In genomic region chr1:50926374-50927060, GRCm38 (mm10) we compare ENCODE assay signal across 8 mouse cellular contexts. TPM values are rescaled to one million over a fixed set of nuclear protein-coding genes. Genes with fewer than 3 reads are reported as not detected.
DNase-seq lines count a peak whose midpoint lies in the region; ATAC-seq and TF ChIP-seq lines count a peak whose summit lies in the region.

No protein-coding gene starts in this region.

- intact Hi-C loops in left cerebral cortex, postnatal 10 days (cut with DNase I) = loop anchor here (10.0 kb wide), 1 partner anchor 408 kb away; no protein-coding TSS in a partner anchor

- H3K4me2 ChIP-seq in lung, embryonic 16.5 days (ENCODE audit: low read depth, low read length) = peak overlapping the region; percentile 86
- peak overlapping the region; percentile 92 for H3K4me2 ChIP-seq in midbrain, postnatal 0 days (ENCODE audit: low read depth, low read length, poor library complexity, severe bottlenecking)

- H3K4me1 ChIP-seq in lung, embryonic 16.5 days (replicated peaks; ENCODE audit: control insufficient read depth, insufficient read depth, low read length) = peaks cover 6% of the 10 kb centered on the region
- H3K4me1 ChIP-seq in midbrain, postnatal 0 days (ENCODE audit: insufficient read depth, low read length) = 0 out of 2 replicates have a peak, but pooled peaks cover 2% of the 10 kb centered on the region

- no peak for DNase-seq in lung, postnatal 36 days
- DNase-seq in cerebellum, adult 8-10 months = peak; percentile 61
- peak; percentile 16 to 52 for DNase-seq in frontal cortex, adult 2 months (ENCODE audit: extremely low spot score in 1 of 2, low spot score in 1 of 2)
- peak; percentile 20 to 24 for DNase-seq in left cerebral cortex, postnatal 10 days (ENCODE audit: extremely low spot score in 1 of 2, low spot score in 2 of 2)
- DNase-seq in midbrain, postnatal 0 days (ENCODE audit: low spot score) = peak; percentile 65
- DNase-seq in adrenal gland, adult 2 months = no peak

- H3K36me3 ChIP-seq in lung, embryonic 16.5 days (ENCODE audit: control insufficient read depth, insufficient read depth, low read length) = no peaks in the 10 kb centered on the region
- no peaks in the 10 kb centered on the region for H3K36me3 ChIP-seq in midbrain, postnatal 0 days (ENCODE audit: insufficient read depth, low read length)

- peaks cover 24% of the 10 kb centered on the region for H3K27me3 ChIP-seq in lung, embryonic 16.5 days (ENCODE audit: control insufficient read depth, insufficient read depth, low read depth, low read length)
- H3K27me3 ChIP-seq in midbrain, postnatal 0 days (ENCODE audit: insufficient read depth, low read length) = no peaks in the 10 kb centered on the region

- peak overlapping the region; percentile 44 for H3K4me3 ChIP-seq in lung, embryonic 16.5 days (ENCODE audit: low read length)
- H3K4me3 ChIP-seq in midbrain, postnatal 0 days (ENCODE audit: low read depth, low read length) = peak overlapping the region; percentile 79

- TF ChIP-seq CTCF in midbrain, postnatal 0 days (IDR thresholded peaks at IDR 0.05) = 0 out of 2 replicates have a peak, but pooled peaks have one; percentile 1

- H3K9me3 ChIP-seq in lung, embryonic 16.5 days (ENCODE audit: control insufficient read depth, low read length) = no peaks in the 10 kb centered on the region
- no peaks in the 10 kb centered on the region for H3K9me3 ChIP-seq in midbrain, postnatal 0 days (ENCODE audit: low read length)

- H3K27ac ChIP-seq in lung, embryonic 16.5 days (ENCODE audit: low read length) = no peak overlapping the region
- H3K27ac ChIP-seq in midbrain, postnatal 0 days (ENCODE audit: low read depth, low read length) = peak overlapping the region; percentile 98

- WGBS in lung, embryonic 16.5 days = under 1% methylated on average over 23 of the region's 23 CpGs
- under 1% methylated on average over 23 of the region's 23 CpGs for WGBS in midbrain, postnatal 0 days

- peak overlapping the region; percentile 19 for H3K9ac ChIP-seq in lung, embryonic 16.5 days (ENCODE audit: low read length)
- peak overlapping the region; percentile 91 for H3K9ac ChIP-seq in midbrain, postnatal 0 days (replicated peaks; ENCODE audit: low read length, poor library complexity, severe bottlenecking)

- peak; percentile 67 for ATAC-seq in lung, embryonic 16.5 days (ENCODE audit: low read depth)
- ATAC-seq in midbrain, postnatal 0 days (ENCODE audit: low FRiP score) = peak; percentile 38
- no peak for ATAC-seq in inflammation-experienced regulatory T-cells, adult 6 months

RNA-seq across cellular contexts. Expression of gene Tmeff2, which starts 26.1 kb away (rescaled TPM):
- 2.5 and 2.6 TPM in 2 replicates for polyA plus RNA-seq in lung, embryonic 16.5 days (2015; fragmentation: Nextera tagmentation; extraction: Ambion mirVana)
- 49.4 and 50.0 TPM in 2 replicates for polyA plus RNA-seq in frontal cortex, adult 2 months (2012; rRNA removed)
- total RNA-seq in left cerebral cortex, postnatal 10 days (2021) = 10 to 100 TPM; 38.6 to 41.4 TPM
- total RNA-seq in midbrain, postnatal 0 days (2014; rRNA removed) = 46.9 and 49.3 TPM in 2 replicates
- polyA plus RNA-seq in midbrain, postnatal 0 days (2015; fragmentation: Nextera tagmentation; extraction: Ambion mirVana) = 80.1 and 85.6 TPM in 2 replicates
- not detected for polyA plus RNA-seq in inflammation-experienced regulatory T-cells, adult 6 months (2017; shearing (Covaris generic))
- total RNA-seq in adrenal gland, adult 2 months (2021) = 1 to 10 TPM; 6.0 to 8.7 TPM
- 8.1 and 9.7 TPM in 2 replicates for polyA plus RNA-seq in adrenal gland, adult 2 months (2012; rRNA removed)

Comparison
In these comparisons a context has a peak if more than half of its experiments do, and no peak if none do; other contexts are left out.
1. DNase-seq: peak in cerebellum, adult 8-10 months (single experiment), frontal cortex, adult 2 months (2 of 2), left cerebral cortex, postnatal 10 days (2 of 2) and midbrain, postnatal 0 days (single experiment); none in lung, postnatal 36 days (single experiment) and adrenal gland, adult 2 months (single experiment).